Mouse (Mus musculus) cortical plate, adult 2 months (tissue): ENCODE measurements at regions not wholly inside any gene's neighbourhood (a gene's known extent, or its start where the extent isn't known, plus 50 kb on each side); places are given as distances from the start of the nearest gene placed in this dataset.

Source experiments
- CTCF ChIP-seq: fragments of 200-500 bp; IDR thresholded peaks from 2 replicates; pipeline ENCODE4 v1.5.1; 2011; ENCODE audit warnings: mild to moderate bottlenecking, control low read depth, low read length; ENCODE audit not compliant: insufficient read depth; ENCODE audit errors: extremely low read depth
- POLR2A ChIP-seq: fragments of 200-500 bp; IDR thresholded peaks from 2 replicates; pipeline ENCODE4 v1.6.1; 2011; ENCODE audit warnings: mild to moderate bottlenecking, low read length, control low read depth; ENCODE audit not compliant: insufficient read depth; ENCODE audit errors: extremely low read depth

DNA sequence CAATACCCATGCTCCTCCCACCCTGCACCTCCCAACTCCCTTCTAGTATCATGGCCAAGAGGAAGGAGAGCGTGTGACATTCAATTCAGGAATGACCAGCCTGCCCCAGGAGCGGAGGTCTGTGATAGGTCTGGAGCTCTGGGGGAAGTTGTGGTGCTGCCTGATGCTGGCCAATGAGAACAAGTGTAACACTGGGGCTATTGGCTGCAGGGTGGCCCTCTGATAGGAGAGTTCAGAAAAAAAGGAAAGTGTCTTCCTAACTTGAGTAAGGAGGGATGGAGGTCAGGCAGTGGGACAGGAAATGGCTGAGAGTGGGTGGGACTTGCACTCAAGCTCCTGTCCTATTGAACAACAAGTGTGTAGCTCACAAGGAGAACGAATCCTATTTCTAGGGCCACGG, 111.7 kb upstream of the Rcn1 start:
- TF ChIP-seq CTCF: no peak
- TF ChIP-seq POLR2A: no peak
